Mouse (Mus musculus) olfactory bulb, adult 2 months (tissue): Measurements from ENCODE around the gene Fam133b.

Experiments used
- CTCF ChIP-seq: fragments of 200-500 bp; IDR thresholded peaks from 2 replicates; pipeline ENCODE4 v1.5.1; 2012; ENCODE audit warnings: low read depth, mild to moderate bottlenecking, low read length, moderate library complexity; ENCODE audit not compliant: insufficient read depth
- POLR2A ChIP-seq: fragments of 200-500 bp; IDR thresholded peaks from 2 replicates; pipeline ENCODE4 v1.6.1; 2012; ENCODE audit warnings: mild to moderate bottlenecking, low read depth, low read length, moderate library complexity; ENCODE audit not compliant: insufficient read depth

GRCm38 (mm10) chr5:3494452-3495187 is 49.0 kb upstream of the Fam133b start:
- no peak for TF ChIP-seq CTCF
- TF ChIP-seq POLR2A, result no peak
